Mouse (Mus musculus) layer of hippocampus, adult 8-10 months (tissue): Measurements from ENCODE around the gene Ppie. TPM values are rescaled to one million over a fixed set of nuclear protein-coding genes. Genes with fewer than 3 reads are reported as not detected.

ENCODE experiments used
- total RNA-seq, 4 experiments: library from RNA; stranded (reverse); gene quantifications; 2 replicates each; pipeline ENCODE4 v1.2.4; 2022

The Ppie gene
- total RNA-seq, 4 experiments from 2014 or later: 20.0 to 23.1 (median 20.4) TPM

Other genes starting within 250 kb of the Ppie start
- gene Mfsd2a, start 178.8 kb downstream of the Ppie start, total RNA-seq: 10 to 100 TPM; 26.7 to 32.6 (median 30.9) TPM
- 10 to 100 TPM; 25.0 to 29.0 (median 27.5) TPM for gene Mycl, start 144.3 kb downstream of the Ppie start, total RNA-seq
- 10 to 100 TPM; 24.4 to 27.4 (median 26.6) TPM for gene Trit1, start 123.4 kb downstream of the Ppie start, total RNA-seq
- gene Bmp8b, start 34.8 kb downstream of the Ppie start, total RNA-seq: under 1 TPM in 3 of 4 experiments, not detected in 1; 0.18 to 0.40 (median 0.27) TPM
- under 1 TPM in 2 of 4 experiments, not detected in 2; 0.19 to 0.26 TPM for gene Oxct2b, start 23.7 kb downstream of the Ppie start, total RNA-seq
- gene Hpcal4, start 43.3 kb upstream of the Ppie start, total RNA-seq: 100 to 1,000 TPM; 374 to 501 (median 436) TPM
- 10 to 100 TPM; 14.5 to 16.8 (median 15.6) TPM for gene Nt5c1a, start 61.6 kb upstream of the Ppie start, total RNA-seq
- 1 to 10 TPM; 2.9 to 5.2 (median 3.5) TPM for gene Heyl, start 93.6 kb upstream of the Ppie start, total RNA-seq
- 10 to 100 TPM; 40.2 to 45.7 (median 44.2) TPM for gene Pabpc4, start 122.4 kb upstream of the Ppie start, total RNA-seq
- gene Oxct2a, start 183.7 kb upstream of the Ppie start, total RNA-seq: under 1 TPM in 1 of 4 experiments, not detected in 3; 0.26 TPM
- gene Bmp8a, start 203.3 kb upstream of the Ppie start, total RNA-seq: under 1 TPM in 2 of 4 experiments, not detected in 2; 0.18 to 0.27 TPM